Mouse (Mus musculus): ENCODE data around the gene Snn.
"Not testable (repeated sequence)": the region's sequence is repeated elsewhere in the genome, so short reads cannot be mapped to it uniquely, and the experiment has no call there.

Snn gene

DNA sequence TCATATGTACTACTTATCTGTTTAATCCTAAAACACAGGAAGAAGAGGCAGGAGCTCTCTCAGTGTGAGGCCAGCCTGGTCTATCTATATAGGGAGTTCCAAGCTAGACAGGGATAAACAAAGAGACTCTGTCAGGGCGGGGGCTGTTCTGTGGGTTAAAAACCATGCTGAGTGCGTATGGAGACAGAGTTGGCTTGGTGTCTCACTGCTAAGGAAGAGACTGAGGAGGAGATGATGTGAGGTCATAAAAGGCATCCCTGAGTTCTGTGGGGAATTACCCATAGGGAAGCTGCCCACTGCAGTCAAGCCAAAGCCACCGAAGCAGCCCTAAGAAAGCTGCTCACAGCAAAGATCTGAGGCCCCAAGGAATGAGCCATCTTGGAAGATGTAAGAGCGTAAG is at the start of gene Snn:
TSS of gene Snn (plus strand) at position 301 of the 400 bp plus-strand sequence.
- no peak for DNase-seq

GRCm38 (mm10) chr16:11011206-11011605 is 49.5 kb upstream of the Snn start:
- no peak for DNase-seq

DNA sequence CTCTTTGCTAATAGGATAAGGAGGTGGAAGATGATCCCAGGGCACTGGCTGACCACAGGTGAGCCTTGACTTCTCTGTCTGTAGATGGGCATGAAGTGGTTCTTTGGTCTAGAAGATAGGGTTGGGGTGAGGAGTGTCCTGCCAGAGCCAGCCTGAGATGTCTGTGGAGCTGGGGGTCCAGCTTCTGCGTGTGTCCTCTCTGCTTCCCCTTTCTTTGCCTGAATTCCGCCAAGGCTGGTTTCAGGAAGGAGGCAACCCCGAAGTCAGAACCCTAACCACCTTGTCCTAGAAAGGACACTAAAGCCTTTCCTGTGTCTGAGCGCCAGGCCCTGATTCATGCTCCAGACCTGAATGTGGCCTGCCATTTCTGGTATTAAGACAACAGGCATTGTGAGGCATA is 48.8 kb upstream of the Snn start:
- DNase-seq, result no peak

GRCm38 (mm10) chr16:11012571-11013463 is 47.9 kb upstream of the Snn start:
- peak; percentile 82 for DNase-seq

DNA sequence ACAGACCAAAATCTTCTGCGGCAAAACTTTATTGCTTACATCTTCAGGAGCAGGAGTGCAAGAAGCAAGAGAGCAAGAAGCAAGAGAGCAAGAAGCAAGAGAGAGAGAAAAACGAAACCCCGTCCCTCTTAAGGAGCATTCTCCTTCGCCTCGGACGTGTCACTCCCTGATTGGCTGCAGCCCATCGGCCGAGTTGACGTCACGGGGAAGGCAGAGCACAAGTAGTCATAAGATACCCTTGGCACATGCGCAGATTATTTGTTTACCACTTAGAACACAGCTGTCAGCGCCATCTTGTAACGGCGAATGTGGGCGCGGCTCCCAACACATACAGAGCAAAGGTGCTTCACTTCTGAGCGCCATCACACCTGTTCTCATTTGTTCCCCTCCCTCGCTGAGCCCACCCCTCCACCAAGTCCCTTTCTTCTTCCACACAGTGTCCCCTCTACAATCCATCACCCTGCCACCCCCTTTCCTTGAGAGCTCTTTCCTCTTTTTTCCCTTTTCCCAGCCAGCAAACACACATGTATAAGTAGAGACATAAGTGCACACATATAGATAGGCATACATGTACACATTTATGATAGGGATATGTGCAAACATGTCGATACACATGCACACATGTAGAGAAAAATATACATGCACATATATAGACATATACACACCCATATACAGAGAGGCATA is 47.1 kb upstream of the Snn start:
- not testable (repeated sequence) for DNase-seq

DNA sequence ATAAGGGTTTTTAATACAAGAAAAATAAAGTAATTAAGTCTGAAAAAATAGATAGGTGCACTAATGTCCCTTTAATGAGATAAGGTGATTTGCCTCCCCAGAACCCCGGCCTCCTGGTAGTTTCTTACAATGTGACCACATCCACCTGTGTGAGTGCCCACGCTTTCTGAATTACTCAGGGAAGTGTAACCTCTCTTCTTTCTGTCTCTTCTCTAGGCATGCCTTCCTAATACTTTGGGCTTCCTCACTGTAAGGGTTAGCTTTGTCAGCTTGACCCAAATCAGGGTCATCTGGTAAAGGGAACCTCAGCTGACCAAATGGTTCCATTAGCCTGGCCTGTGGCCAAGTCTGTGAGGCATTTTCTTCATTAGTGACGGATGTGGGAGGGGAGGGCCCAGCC is 46.3 kb upstream of the Snn start:
- DNase-seq, result no peak

DNA sequence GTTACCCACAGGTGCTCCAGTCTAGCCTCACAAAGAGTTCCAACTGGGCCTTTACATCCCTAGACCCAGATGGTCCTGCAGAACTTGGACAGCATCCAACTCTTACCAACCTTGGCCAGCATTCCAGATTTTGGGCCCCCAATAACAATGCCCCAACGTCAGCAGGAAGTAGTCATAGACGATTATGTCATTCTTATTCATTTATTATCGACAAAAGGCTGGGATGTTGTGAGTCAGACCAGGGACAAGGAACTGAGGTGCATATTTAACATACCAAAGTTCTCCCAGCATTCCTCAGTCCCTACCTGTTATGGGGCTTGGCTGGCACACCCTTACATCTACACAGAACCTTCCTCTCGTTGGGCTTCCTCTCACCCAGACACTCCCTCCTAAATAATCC is 44.4 kb upstream of the Snn start:
- no peak for DNase-seq

GRCm38 (mm10) chr16:11017807-11018595 is 42.7 kb upstream of the Snn start:
- peak; percentile 12 for DNase-seq

DNA sequence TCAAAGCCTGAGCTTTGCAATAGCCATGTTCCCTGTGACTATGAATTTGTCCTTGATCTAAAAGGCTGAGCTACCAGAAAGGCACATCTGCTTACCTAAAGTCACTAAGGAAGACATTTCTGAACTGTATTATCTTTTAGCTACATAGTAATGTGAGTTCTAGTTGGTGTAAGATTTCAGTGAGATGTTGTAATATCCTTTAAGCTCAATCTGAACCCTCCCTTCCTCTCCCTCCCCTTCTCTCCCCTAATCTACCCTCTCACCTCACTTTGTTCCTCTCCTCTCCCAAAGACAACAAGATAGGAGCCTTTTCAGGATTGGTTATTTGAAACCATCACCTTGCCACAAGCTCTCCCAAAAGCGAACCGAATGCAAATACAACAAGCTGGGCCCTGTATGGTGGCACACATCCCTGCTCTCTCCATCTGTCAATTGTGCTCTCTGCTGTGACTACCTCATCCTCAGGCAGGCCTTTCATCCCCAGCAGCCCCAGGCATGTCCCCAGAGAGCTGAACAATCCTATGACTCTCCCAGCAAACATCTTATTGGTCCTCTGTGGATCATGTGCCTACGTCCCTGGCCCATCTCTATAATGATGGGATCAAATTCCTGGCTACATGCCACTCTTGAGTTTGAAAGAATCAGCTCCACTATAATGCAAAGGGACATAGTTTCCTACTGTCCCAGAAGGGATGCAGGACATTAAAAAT is 39.2 kb upstream of the Snn start:
- DNase-seq, result no peak

DNA sequence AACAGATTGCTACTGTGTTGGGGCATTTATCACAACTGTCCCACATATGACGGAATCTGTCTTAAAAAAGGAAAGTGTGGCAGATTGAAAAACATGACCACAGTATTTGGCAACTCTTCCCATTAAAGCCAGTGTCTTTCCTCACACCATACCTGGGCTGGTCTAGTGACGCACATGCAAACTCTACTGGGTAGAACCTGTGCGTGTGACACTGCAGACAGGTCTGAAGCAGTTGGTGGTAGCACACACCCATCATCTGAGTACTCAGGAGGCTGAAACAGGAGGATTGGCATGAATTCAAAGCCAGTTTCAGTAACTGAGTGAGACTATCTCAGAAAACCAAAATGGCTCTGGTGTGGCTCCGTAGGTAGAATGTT is 38.6 kb upstream of the Snn start:
- peak; percentile 9 for DNase-seq

GRCm38 (mm10) chr16:11023618-11024017 is 37.1 kb upstream of the Snn start:
- DNase-seq, result no peak

- peak; percentile 54 for DNase-seq
Observed at GRCm38 (mm10) chr16:11024841-11025240, 35.9 kb upstream of the Snn start.

- no peak for DNase-seq
Observed at GRCm38 (mm10) chr16:11028206-11028605, 32.5 kb upstream of the Snn start.

GRCm38 (mm10) chr16:11030844-11031243 is 29.9 kb upstream of the Snn start:
- no peak for DNase-seq

DNA sequence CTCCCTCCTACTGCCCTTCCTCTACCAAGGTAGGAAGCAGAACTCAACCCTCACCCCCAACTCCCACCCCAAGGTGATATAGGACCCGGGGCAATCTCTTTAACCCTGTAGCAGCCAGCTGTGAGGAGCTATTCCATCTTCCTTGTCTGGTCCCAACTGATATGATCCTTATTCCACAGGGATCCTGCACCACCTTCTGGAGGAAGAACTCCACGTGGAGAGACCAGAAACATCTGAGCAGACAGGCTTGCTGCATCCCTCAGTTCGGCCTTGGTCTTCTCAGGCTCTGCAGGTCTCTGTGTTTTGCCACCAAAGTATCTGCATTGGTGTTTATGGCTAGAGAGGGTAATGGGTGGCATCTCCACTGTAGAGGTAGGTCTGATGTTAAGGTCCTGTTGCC is 29.4 kb upstream of the Snn start:
- DNase-seq, result no peak

DNA sequence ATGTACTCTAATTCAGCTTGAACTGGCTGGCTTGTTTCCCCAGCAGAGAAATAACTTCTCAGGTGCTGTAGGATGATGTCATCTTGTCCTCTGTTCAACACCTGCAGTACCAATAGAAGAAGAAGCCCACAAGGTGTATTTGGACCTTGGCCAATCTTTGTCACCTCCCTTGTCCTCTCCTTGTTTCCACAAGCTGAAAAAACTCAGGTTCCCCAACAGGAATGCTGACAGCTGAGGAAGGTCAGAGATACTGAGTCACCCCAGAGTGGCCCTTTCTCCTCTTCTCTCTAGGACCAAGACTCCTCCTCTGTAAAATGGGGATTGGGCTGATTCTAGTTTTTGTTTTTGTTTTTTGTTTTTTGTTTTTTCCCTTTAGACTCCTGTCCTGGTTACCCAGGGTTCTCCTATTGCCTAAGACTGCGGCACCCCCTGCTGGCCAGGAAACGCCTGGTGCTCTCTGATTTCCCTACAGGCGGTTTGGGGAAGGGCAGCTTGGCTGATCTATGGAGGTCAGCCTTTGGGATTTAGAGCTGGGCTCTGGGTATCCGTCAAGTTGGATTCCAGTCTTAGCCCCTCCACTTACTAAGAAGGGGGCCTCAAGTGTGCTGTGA is 26.4 kb upstream of the Snn start:
- peak; percentile 94 for DNase-seq

DNA sequence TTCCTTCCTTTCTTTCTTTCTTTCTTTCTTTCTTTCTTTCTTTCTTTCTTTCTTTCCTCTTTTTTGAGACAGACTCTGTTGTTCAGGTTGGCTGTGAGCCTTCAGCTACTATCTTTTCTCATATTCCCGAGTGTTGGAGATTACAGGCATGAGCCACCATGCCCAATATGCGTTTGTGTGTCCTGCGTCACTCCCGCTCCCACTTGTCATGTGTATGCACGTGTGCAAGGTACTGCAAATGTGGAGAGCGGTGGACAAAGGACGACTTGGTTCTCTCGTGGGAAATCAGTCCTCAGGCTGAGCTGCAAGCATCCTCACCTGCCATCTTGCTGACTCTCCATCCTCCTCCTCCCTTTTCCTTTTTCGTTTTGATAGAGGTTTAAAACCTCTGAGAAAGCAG is 25.5 kb upstream of the Snn start:
- DNase-seq, result no peak

DNA sequence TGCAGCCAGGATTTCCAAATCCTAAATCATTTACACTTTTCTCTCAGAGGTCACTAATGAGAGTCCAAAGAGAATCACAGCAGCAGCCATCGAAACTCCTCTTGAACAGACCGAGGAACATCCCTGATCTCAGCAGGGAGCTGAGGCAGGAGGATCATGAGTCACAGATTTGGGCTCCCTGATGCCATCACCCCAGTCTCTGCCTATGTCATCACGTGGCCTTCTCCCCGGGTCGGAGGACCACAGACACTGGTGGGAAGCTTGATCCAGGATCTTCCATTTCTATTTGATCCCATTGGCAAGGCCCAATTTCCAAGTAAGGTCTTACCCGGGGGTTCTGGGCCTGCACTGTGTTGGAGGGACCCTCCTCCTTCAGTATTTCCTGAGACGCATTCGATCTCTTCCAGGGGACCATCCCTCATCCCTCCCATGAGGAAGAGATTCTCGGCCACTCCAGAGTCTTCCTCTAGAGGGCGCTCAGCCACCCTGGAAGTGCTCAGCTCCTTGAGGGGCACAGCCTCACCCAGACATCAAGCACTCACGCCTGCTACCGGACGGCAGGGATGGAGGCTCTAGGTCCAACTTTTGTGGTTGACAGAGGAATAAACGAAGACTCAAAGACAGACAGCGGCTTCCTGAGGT is 24.8 kb upstream of the Snn start:
- peak; percentile 86 for DNase-seq

DNA sequence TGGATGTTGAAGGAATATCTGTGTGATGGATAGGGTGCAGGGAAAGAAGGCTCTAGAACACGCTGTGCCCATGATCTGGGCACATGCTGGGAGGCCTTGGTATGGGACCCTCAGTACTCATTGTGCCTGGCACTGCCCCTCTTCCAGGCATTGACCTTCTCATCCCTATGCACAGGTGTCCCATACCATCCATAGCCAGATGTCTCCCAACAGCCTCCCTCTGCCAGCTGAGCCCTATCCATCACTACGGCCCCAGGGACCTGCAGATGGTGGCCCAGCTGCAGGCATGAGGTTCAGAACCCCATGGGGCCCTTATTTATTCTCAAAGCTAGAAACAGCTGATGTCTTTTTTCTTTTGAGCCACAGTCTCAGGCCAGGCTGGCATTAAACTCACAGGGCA is 20.1 kb upstream of the Snn start:
- DNase-seq, result no peak

GRCm38 (mm10) chr16:11043239-11043638 is 17.5 kb upstream of the Snn start:
- no peak for DNase-seq

- DNase-seq, result peak; percentile 46
Observed at GRCm38 (mm10) chr16:11046437-11046836, 14.3 kb upstream of the Snn start.

GRCm38 (mm10) chr16:11047130-11047529 is 13.6 kb upstream of the Snn start:
- DNase-seq, result peak; percentile 36
